Mouse (Mus musculus) cerebellum, postnatal 14 days (tissue): ENCODE results near the gene Loxl1.
A peak's percentile ranks its signal among the peaks of the same experiment; 100 is the strongest.
"Not testable (repeated sequence)": the region's sequence is repeated elsewhere in the genome, so short reads cannot be mapped to it uniquely, and the experiment has no call there.

Experiments used
- DNase-seq, 2 experiments: peaks; one replicate each; pipeline ENCODE4 v3.0.0; 2021; ENCODE audit warnings: mixed read lengths in 2 of 2

Gene Loxl1

GRCm38 (mm10) chr9:58275797-58276196, 37.2 kb downstream of the Loxl1 start:
- no peak for DNase-seq

- DNase-seq: peak; percentile 45 to 61
Measured at GRCm38 (mm10) chr9:58275115-58275774, 37.7 kb downstream of the Loxl1 start.

DNA sequence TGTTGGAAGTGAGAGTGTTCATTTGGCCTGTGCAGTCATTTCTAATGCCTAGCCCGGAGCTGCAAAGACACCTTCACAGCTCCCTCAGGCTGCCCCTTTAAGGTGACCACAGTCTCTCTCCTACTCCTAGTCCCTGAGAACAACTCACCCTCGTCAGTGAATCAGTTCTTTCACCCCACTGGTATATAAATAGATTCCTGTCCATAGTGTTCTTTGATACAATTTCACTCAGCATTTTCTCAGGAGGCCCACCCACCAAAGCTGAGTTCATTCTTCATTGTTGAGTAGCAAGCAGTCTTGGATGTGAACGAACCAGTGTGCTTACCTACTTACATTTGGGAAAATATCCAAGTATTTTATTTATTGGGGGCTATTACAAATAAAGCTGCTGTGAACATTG, 38.4 kb downstream of the Loxl1 start:
- DNase-seq: no peak

GRCm38 (mm10) chr9:58274101-58274604, 38.8 kb downstream of the Loxl1 start:
- no peak for DNase-seq

DNA sequence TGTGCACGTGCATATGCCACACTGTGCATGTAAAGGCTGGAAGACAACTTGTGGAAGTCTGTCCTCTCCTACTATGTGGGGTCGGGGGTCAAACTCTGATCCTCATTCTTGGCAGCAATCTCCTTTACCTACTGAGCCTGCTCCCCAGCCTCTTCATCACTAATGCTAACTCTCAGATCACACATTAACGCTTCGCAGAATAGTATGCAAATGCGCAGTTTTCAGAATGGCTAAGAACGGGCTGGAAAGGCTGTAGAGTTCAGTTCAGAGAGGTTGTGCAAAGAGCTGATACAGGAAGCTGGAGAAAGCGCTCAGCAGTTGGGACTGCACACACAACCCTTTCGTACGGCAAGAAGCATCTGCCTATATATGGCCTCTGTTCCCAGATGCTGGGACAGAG, 40.1 kb downstream of the Loxl1 start:
- no peak for DNase-seq

DNA sequence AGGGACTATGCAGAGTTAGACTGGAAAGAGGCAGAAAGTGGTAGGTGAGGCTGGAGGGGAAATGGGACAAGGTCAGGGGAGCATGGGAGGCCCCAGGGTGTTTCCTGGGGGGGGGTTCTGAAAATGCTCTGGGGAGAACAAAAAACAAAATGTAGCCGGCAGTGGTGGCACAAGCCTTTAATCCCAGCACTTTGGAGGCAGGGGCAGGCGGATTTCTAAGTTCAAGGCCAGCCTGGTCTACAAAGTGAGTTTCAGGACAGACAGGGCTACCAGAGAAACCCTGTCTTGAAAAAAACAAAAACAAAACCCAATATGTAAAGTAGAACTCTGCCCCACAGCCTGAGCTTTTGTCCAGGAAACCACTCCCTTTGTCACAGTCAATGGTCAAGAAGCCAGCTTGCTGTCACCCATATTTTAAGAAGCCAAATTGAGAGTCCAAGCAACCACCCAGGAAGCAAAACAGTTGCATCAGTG, 40.9 kb downstream of the Loxl1 start:
- no peak for DNase-seq

- not testable (repeated sequence) for DNase-seq
Measured at GRCm38 (mm10) chr9:58271551-58271950, 41.4 kb downstream of the Loxl1 start.

DNA sequence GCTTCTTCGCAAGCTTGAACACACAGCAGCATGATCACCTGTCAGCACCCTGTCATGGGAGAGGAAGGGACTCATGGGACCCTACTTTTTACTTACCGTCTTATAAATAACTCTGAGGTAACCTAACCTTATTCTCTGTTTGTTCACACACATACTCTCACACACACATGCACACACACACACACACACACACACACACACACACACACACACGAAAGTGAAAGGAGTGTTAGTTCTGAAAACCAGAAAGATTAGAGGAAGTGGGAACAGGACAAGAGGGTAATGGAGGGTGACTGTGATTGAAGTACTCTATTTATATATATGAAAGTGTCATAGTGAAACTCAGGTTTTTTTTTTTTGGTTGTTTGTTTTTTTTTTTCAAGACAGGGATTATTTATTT, 41.9 kb downstream of the Loxl1 start:
- DNase-seq: no peak

DNA sequence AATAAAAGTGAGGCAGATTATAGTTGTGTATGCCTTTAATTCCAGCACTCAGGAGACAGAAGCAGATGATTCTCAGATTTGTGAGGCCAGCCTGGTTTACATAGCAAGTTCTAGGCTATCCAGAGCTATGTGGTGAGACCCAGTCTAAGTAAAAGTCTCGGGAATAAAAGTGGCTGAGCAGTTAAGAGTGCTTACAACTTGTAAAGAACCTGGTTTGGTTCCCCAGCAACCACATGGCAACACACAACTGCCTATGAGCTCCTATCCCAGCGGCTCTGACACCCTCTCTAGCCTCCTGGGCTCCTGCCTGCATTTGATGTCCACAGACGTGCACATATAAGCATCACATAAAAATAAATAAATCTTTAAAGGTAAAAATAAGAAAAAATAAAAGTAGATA, 42.9 kb downstream of the Loxl1 start:
- DNase-seq: no peak

DNA sequence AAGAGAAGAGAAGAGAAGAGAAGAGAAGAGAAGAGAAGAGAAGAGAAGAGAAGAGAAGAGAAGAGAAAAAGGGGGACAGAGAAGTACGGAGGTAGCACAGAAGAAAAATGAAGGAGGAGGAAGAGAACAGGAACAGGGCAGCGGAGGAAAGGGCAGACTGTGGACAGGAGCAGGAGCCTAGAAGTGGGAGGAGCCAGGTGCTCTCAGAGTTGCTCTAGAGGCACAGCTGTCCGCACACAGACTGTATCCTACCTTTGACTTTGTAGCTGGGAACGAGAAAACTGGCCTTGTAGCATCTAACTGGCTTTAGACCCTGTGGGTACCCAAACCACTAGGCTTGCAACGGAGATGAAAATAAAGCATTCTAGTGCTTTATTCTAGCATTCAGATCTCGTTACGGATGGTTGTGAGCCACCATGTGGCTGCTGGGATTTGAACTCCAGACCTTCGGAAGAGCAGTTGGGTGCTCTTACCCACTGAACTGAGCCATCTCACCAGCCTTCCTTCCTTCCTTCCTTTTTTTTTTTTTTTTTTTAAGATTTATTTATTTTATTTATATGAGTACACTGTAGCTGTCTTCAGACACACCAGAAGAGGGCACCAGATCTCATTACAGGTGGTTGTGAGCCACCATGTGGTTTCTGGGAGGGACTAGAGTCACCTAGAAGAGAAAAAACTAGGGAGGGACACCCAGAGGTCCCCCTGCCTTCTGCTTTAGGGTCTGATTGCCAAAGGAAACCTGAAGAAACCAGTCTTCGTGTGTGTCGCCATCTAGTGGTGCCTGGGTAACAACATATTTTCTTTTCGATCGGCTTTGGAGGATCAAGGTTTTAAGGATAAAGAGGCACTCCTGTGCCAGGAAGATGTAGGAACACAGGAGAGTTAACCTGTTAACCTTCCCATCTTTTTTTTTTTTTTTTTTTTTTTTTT, 44.3 kb downstream of the Loxl1 start:
- peak; percentile 74 to 84 for DNase-seq

- no peak for DNase-seq
Measured at GRCm38 (mm10) chr9:58267046-58267445, 45.9 kb downstream of the Loxl1 start.

DNA sequence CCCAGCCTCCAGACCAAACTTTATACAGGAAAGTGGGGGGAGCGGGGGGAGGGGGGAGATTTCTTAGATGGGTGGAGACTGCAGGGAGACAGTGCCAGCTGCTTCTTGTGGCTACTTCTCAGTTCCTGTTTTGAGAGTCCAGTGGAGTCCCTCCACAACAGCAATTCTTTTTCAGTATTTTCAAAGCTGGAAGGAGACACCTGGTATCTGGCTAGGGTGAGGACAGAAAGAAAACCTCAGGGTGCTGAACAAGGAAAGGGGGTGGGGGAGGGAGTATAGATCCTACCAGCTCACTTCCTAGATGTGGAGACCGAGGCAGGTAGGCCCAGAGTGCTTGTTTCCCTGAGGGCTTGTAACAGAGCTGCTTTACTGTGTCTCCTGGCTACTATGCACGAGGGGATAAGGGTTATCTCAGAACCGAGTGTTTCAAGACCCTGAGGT, 46.4 kb downstream of the Loxl1 start:
- no peak for DNase-seq

- DNase-seq: no peak
Measured at GRCm38 (mm10) chr9:58265368-58265767, 47.6 kb downstream of the Loxl1 start.

DNA sequence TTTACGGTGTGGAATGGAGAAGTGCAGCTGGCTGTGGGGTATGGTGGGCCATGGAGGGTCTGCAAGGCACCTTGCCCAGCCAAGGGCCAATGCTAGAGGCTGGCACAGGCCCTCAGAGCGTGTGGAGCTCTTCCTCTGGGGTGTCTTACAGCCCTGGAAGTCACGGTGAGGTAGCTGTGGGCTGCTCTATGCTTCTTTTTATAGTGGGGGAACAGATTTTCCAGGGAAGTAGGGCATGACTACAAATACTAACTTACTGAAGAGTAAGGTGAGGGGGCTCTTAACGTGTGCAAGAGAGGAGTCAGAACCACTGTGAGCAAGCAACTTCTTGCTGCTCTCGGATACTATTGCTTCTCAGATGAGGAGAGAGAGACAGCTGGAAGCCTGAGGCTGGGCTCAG, 50.5 kb downstream of the Loxl1 start:
- DNase-seq: no peak

DNA sequence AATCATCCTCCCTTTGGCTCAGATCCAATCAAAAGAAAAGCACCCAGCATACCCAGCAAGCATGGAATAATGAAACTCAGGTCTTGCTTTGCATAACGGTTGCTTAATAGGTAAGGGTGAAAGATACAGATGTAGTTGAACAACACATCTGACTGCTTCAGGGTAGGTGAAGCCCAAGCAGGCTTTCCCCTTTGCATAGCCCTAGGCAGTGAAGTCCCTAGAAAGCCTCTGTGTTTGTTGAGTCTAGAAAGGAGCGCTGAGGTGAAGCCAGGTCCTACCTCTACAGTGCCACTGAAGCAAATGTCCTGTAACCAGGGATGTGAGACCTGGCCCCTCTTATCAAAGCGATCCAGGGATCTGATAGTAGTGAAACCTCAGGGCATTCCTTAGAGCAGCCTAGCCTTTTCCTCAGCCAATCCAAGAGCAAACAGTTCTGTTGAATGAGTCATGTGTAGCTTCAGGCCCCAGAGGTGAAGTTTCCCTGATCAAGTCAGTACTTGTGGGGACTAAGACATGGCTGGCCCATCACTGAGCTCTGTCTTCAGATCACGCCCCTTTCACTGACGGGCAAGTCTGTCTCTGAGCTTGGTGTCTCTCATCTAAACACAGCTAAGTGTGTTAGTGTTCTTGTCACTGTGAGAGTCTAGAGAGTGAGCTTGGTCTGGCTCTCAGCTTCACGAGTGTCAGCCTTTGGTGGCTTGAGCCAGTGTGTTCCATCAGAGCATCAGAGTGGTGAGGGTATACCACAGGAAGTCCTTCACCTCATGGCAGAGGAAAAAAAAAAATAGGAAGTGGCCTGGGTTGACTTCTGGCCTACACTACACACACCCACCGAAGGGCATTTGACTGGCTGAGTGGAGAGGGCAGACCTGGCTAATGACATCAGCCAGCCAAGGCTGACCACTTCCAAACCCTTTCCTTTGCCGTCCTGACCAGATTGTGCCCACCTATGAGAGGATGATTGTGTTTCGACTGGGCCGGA, 57.0 kb downstream of the Loxl1 start:
- DNase-seq: no peak

- peak in 1 of 2 experiments; percentile 38 for DNase-seq
Measured at GRCm38 (mm10) chr9:58255105-58255504, 57.9 kb downstream of the Loxl1 start.

DNA sequence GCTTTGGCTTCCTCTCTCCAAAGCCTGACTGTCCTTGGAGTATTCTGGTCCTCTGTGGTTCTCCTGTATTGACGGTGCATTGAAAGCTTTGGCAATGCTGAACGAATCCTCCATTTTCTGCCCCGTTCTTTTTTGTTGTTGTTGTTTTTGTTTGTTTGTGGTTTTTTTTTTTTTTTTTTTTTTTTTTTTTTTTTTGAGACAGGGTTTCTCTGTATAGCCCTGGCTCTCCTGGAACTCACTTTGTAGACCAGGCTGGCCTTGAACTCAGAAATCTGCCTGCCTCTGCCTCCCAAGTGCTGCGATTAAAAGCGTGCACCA, 59.2 kb downstream of the Loxl1 start:
- DNase-seq: not testable (repeated sequence)

DNA sequence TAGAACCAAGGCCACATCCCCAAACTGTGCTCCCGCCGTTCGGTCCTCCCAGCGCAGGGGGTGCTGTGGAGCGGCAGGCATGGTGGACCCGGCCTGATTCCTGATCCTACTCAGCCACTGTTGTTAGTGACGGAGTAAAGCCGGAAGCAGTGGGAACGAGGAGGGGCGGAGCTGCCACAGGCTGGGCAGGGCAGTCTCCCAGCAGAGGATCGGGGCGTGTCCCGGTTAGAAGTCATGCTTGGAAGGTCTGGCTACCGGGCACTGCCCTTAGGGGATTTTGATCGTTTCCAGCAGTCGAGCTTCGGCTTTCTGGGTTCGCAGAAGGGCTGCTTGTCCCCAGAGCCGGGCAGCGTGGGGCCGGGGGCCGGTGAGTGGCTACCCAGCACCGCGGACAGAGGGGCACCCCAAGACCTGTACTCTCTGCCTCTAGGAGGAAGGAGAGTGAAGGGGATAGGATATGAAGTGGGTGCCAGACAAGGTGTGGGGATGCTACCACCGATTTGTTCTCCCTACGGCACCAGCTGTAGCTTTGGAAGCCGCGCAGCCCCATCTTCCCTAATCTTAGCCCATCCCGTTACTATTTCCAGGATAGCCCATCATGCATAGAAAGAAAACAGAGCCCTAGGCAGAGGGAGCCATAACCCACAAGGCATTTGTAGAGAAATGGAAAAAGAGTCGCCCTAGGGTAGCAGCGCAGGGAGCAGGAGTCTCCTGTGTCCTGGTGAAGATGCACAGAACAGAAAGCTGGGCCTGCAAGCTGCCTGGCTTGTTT, 59.8 kb downstream of the Loxl1 start, which contains the start of gene Stoml1:
Gene Stoml1 (plus strand): TSS at position 132 of the 772 bp plus-strand sequence.
- peak; percentile 95 for DNase-seq

GRCm38 (mm10) chr9:58250730-58251129, 62.3 kb downstream of the Loxl1 start:
- not testable (repeated sequence) for DNase-seq

DNA sequence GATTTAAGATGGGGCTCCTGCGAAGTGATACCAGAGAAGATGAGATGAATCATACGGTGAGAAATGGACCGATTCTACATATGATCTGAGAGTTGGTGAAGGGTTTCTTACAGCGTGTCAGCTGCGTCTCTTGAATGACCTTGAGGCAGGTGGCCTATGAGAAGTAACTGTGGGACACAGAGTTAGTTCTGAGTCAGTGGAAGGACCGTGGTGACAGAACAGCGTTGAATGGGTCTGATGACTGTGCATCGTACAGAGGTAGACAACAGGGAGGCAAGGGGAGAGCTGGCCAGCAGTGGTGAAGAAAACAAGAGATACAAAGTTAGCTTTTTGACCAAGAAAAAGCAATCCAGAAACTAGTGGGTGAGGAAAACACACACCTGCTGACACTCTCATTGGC, 62.7 kb downstream of the Loxl1 start:
- no peak for DNase-seq

DNA sequence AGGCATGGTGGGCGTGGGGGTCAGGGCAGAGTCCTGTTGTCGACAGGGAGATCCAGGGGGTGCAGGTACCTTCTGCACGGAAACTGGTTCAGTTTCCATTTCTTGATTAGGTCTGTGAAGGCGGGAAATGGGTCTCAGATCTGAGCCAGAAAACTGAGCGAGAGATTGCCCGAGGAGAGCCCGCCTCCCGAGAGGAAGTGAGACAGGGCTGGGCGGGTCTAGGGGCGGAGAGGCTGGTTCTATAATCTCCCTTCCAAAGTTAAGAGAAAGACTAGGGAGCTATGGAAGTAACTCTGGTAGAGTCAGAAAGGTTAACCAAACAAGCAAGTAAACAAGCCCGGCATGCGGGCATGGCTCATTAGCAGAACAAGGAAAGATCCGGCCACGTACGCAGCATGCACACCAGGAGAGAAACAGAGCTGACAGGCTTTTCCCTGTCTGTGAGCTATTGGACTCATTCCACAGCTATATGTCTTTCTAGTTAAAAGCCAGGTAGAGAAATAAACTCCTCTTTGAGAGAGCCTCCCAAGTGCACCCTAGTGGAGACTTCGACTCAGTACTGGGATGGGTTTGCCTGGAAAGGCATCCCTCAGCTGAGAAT, 63.3 kb downstream of the Loxl1 start, which contains the start of gene Pml:
Gene Pml (minus strand): TSS at position 195 of the 601 bp plus-strand sequence.
- peak; percentile 50 to 63 for DNase-seq
